Mouse (Mus musculus) lung, postnatal 25 days (tissue): ENCODE measurements at regions not wholly inside any gene's neighbourhood (a gene's known extent, or its start where the extent isn't known, plus 50 kb on each side); places are given as distances from the start of the nearest gene placed in this dataset.

Experiments used
- DNase-seq: peaks from one replicate; pipeline ENCODE4 v3.0.0; 2022; ENCODE audit warnings: low spot score

DNA sequence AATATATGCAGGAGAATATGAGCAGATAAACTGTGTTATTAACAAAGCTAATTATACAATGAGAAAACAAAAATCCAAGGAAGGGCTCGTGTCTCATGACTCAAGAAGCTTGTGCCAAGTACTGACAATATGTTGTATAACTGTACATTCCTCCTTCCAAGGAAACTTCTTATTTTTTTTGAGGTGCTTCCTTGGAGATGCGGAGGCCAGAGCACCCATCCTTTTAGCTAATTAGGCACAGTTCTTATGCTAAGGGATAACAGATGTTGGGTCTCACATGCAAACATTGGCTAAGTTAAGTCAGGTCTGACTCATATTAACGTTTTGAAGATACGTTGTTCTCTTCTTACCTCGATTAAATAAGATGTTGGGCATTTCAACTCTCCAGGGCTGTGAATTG is 426.1 kb downstream of the Adra2a start:
- DNase-seq = no peak

DNA sequence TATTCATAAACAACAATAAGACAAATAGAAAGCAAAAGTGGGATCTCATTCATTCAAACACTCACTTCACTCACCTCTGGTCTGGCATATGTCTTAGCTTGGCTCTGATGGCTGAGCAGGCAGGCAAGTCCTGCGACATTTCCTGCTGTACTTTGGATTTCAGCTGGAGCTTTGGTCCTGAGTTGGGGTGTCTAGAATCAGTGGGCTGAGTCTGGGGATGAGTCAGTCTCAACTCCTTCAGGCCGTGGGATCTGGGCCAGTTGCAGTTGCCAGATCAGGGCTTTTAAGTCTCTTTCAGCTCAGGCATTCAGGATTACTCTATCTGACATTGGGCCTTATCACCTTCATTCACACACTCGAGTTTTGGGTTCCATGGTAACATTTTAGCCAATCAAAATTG is 454.1 kb downstream of the Adra2a start:
- no peak for DNase-seq

DNA sequence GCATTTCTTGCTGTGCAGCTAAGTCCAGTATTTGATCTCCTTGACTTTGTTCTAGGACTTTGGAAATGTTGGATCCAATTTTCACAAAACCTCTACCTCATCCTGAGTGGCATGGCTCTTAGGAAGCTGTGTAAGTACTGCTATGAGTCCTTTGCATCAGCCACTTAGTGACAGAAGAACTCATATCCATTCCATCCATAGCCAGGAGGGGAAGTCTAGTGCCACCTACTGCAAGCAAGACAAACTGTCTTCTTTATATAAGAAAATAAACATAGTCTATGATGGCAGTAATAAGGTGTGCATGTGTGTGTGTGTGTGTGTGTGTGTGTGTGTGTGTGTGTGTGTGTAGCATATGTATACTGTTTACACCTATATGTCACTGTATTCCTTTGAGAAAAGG is 489.9 kb downstream of the Adra2a start:
- DNase-seq = no peak

DNA sequence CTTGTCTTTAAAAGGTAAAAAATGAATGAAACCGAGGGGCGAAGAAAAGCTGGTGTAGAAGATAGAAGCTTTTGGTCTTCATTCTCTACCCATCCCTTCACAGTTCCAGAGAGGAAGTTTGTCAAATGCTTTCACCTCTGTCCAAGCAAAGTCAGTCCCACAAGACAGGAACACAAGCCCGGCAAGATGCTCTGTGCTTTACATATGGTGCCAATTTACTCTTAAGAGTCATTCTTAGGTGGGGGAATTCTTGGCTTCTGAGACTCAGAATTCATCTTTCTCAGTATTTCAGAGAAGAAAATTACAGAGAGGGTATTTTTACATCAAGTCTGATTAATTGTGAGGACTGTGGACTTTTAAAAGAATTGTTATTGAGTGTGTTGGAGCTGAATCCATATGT is 511.4 kb downstream of the Adra2a start:
- DNase-seq = no peak

- DNase-seq = no peak
These were observed 514.0 kb downstream of the Adra2a start for GRCm38 (mm10) chr19:54557984-54558383.

DNA sequence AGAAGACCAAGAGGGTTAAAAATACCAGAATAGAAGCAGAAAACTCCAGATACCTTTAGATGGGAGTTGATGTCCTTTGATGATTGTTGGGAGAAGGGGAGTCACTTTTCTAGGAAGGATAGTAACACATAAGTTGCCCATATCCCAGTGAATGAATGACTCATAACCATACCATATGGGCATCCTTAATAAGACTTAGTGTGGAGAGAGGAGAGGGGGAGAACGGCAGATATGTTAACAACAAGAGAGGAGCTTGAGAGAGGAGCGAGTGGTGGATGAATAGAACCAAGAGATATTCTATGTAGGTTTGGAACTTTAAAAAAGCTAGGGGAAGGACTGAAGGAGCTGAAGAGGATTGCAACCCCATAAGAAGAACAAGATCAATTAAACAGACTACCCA is 539.6 kb downstream of the Adra2a start:
- no peak for DNase-seq

DNA sequence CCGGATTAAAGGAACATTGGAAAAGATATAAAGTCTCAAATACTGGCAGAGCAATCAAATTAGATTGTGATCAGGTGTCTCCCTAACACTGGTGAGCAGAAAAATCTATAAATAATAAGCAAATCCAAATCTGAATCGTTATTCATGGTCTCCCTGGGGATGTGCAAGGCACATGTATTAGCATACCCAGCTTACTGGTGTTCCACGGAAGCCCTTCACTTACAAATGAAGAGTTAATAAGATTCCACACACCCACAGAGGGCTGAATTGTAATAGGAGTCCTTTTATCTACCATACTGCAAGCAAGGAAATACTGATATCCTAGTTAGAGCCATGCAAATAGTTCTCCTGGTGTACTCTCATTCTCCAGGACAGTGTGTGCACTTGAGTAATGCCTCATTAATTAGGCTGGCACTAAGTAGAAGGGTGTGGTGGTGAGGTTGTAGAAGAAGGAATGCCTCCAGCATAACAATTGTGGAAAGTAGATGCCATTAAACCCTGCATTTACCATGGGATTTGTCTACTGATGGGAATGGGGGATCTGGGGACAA is 540.8 kb downstream of the Adra2a start:
- DNase-seq = no peak

GRCm38 (mm10) chr19:54585326-54585725 is 541.4 kb downstream of the Adra2a start:
- DNase-seq = no peak

DNA sequence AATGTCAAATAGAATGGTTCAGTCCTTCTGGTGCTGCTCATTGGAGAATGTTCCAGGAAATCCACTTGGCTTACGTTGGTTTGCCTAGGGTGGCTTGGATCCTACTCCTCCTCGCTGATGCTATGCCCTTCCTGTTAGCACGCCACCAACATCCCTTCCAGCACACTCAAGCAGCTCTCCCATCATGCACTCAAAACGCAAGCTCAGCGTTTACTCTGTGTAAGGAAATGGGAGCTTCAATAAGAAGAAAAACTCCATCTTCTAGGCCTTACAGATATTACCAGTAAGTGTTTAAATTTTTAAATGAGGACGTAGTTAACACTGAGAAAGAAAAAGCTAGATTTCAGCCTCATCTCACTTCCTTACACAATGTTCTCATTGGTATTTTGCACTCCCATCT is 523.7 kb downstream of the Gpam start:
- DNase-seq = no peak

- no peak for DNase-seq
These were observed 521.7 kb downstream of the Gpam start for GRCm38 (mm10) chr19:54605346-54605745.

DNA sequence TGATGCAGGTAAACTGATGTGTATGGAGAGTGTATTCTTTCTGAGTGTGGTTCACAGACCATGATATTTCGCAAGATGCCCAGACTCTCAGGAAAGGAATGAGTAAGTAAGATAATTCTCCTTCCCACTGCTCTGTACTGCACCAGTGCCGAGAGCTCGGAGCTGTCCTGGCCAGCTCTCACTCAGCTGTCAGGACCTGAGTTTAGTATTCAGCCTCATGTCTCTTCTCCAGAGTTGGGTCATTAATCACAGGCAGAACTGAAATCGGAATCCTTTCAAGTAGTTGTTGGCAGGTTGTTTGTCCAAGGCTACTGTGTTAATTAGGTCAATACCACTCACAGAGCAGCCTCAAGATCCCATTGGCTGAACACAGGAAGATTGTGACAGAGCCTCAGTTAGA is 510.1 kb downstream of the Gpam start:
- no peak for DNase-seq
